Mouse (Mus musculus) liver, postnatal 0 days (tissue): ENCODE results near the gene Podn. TPM values are rescaled to one million over a fixed set of nuclear protein-coding genes. Genes with fewer than 3 reads are reported as not detected.

ENCODE experiments used
- ATAC-seq: fragments of 200-750 bp; cut with Nextera tagmentation; 2 replicates; pipeline ENCODE4 v1.8.0; 2017; ENCODE audit warnings: mild to moderate bottlenecking, moderate library complexity
- DNase-seq: peaks from one replicate; pipeline ENCODE4 v3.0.0-alpha.2; 2016
- H3K27ac ChIP-seq: fragments of 300-500 bp; sonication (generic); 2 replicates; pipeline ENCODE4 v1.5.1; 2014; ENCODE audit warnings: antibody characterized with exemption, moderate library complexity, mild to moderate bottlenecking, low read depth
- H3K27me3 ChIP-seq: fragments of 300-500 bp; sonication (generic); 2 replicates; pipeline ENCODE4 v1.6.1; 2014; ENCODE audit warnings: low read length, control low read depth, mixed read lengths; ENCODE audit not compliant: insufficient read depth
- H3K36me3 ChIP-seq: fragments of 300-500 bp; sonication (generic); replicated peaks from 2 replicates; pipeline ENCODE4 v1.6.1; 2014; ENCODE audit warnings: mild to moderate bottlenecking, control low read depth, low read length, moderate library complexity, mixed read lengths; ENCODE audit not compliant: insufficient read depth
- H3K4me1 ChIP-seq: fragments of 300-500 bp; sonication (generic); 2 replicates; pipeline ENCODE4 v1.6.1; 2014; ENCODE audit warnings: antibody characterized with exemption, mild to moderate bottlenecking, control low read depth; ENCODE audit not compliant: insufficient read depth
- H3K4me2 ChIP-seq: fragments of 300-500 bp; sonication (generic); 2 replicates; pipeline ENCODE4 v1.6.1; 2014; ENCODE audit warnings: low read depth, mild to moderate bottlenecking, low read length, moderate library complexity, mixed read lengths
- H3K4me3 ChIP-seq: fragments of 300-500 bp; sonication (generic); 2 replicates; pipeline ENCODE4 v1.5.1; 2014; ENCODE audit warnings: low read depth, low read length
- H3K9ac ChIP-seq: fragments of 300-500 bp; sonication (generic); replicated peaks from 2 replicates; pipeline ENCODE4 v1.6.1; 2014; ENCODE audit warnings: mild to moderate bottlenecking, moderate library complexity
- H3K9me3 ChIP-seq: fragments of 300-500 bp; sonication (generic); 2 replicates; pipeline ENCODE4 v1.6.1; 2016; ENCODE audit warnings: mild to moderate bottlenecking, control low read depth, low read length, mixed read lengths
- CTCF ChIP-seq: sonication (generic); IDR thresholded peaks from 2 replicates; pipeline ENCODE4 v1.5.1; 2016; ENCODE audit warnings: antibody characterized with exemption, low read depth
- EP300 ChIP-seq: IDR thresholded peaks from 2 replicates; pipeline ENCODE4 v1.6.1; 2016; ENCODE audit warnings: antibody characterized with exemption, low read depth, mild to moderate bottlenecking
- WGBS: fragments of 180-500 bp; shearing (Covaris S2); extraction: QIAGEN DNeasy Blood & Tissue Kit; methylation state at CpG from one replicate; pipeline ENCODE4 v1.1.7; 2014; ENCODE audit not compliant: insufficient replicate concordance; 5-methylcytosine and 5-hydroxymethylcytosine counted together
- polyA plus RNA-seq: library from polyadenylated mRNA; unstranded; fragments of >200 nt; fragmentation: Nextera tagmentation; extraction: Ambion mirVana; gene quantifications from 2 replicates; pipeline ENCODE4 v1.2.1, GENCODE M21; 2015

The Podn gene
- polyA plus RNA-seq, 1 experiment from 2014 or later = 0.43 TPM

- no peaks in the 10 kb centered on the region for H3K9me3 ChIP-seq
- no peak overlapping the region for H3K4me3 ChIP-seq
- no peak for DNase-seq
- peak; percentile 21; the same call in 1 of the 2 replicates for ATAC-seq
- WGBS = 60% methylated on average over 10 of the region's 10 CpGs
- no peak for TF ChIP-seq EP300
- TF ChIP-seq CTCF = no peak
- H3K27me3 ChIP-seq = no peaks in the 10 kb centered on the region
- H3K27ac ChIP-seq = no peak overlapping the region
- peaks cover 68% of the 10 kb centered on the region for H3K36me3 ChIP-seq
- H3K9ac ChIP-seq = no peak overlapping the region
- no peak overlapping the region for H3K4me2 ChIP-seq
- H3K4me1 ChIP-seq = no peaks in the 10 kb centered on the region
Measured at GRCm38 (mm10) chr4:108058166-108058565, 38.1 kb downstream of the Podn start.

GRCm38 (mm10) chr4:108057247-108057646, 39.0 kb downstream of the Podn start:
- H3K4me2 ChIP-seq = no peak overlapping the region
- H3K36me3 ChIP-seq = peaks cover 66% of the 10 kb centered on the region
- 88% methylated on average over 2 of the region's 2 CpGs for WGBS
- TF ChIP-seq CTCF = no peak
- no peak for TF ChIP-seq EP300
- no peak overlapping the region for H3K9ac ChIP-seq
- H3K27ac ChIP-seq = no peak overlapping the region
- no peak overlapping the region for H3K4me3 ChIP-seq
- H3K4me1 ChIP-seq = no peaks in the 10 kb centered on the region
- no peaks in the 10 kb centered on the region for H3K27me3 ChIP-seq
- DNase-seq (no peak), ATAC-seq (no peak)
- H3K9me3 ChIP-seq = no peaks in the 10 kb centered on the region

- DNase-seq (no peak), ATAC-seq (no peak)
- Histone ChIP-seq H3K4me2 (no peak overlapping the region), H3K27ac (no peak overlapping the region), H3K9ac (no peak overlapping the region), H3K4me1 (no peaks in the 10 kb centered on the region), H3K27me3 (no peaks in the 10 kb centered on the region), H3K4me3 (no peak overlapping the region), H3K9me3 (no peaks in the 10 kb centered on the region), H3K36me3 (peaks cover 79% of the 10 kb centered on the region)
- TF ChIP-seq EP300 = no peak
- TF ChIP-seq CTCF = no peak
- 94% methylated on average over 10 of the region's 10 CpGs for WGBS
Measured at GRCm38 (mm10) chr4:108055873-108056272, 40.4 kb downstream of the Podn start.

GRCm38 (mm10) chr4:108052673-108053072, 43.6 kb downstream of the Podn start:
- 74% methylated on average over 8 of the region's 8 CpGs for WGBS

GRCm38 (mm10) chr4:108051687-108052274, 44.5 kb downstream of the Podn start:
- no peak overlapping the region for H3K9ac ChIP-seq
- no peaks in the 10 kb centered on the region for H3K4me1 ChIP-seq
- no peak overlapping the region for H3K27ac ChIP-seq
- no peak for DNase-seq
- peaks cover 87% of the 10 kb centered on the region for H3K36me3 ChIP-seq
- TF ChIP-seq EP300 (no peak), CTCF (no peak)
- peak; percentile 16; the same call in 1 of the 2 replicates for ATAC-seq
- H3K4me2 ChIP-seq = no peak overlapping the region
- no peaks in the 10 kb centered on the region for H3K9me3 ChIP-seq
- 83% methylated on average over 10 of the region's 10 CpGs for WGBS
- H3K27me3 ChIP-seq = no peaks in the 10 kb centered on the region
- H3K4me3 ChIP-seq = no peak overlapping the region

More at GRCm38 (mm10) chr4:108052673-108053072, 43.6 kb downstream of the Podn start:
- ATAC-seq (no peak), DNase-seq (no peak)
- no peak overlapping the region for H3K4me2 ChIP-seq
- no peak overlapping the region for H3K9ac ChIP-seq
- no peak overlapping the region for H3K4me3 ChIP-seq
- no peaks in the 10 kb centered on the region for H3K4me1 ChIP-seq
- H3K36me3 ChIP-seq = peaks cover 81% of the 10 kb centered on the region
- no peak overlapping the region for H3K27ac ChIP-seq
- no peaks in the 10 kb centered on the region for H3K27me3 ChIP-seq
- no peak for TF ChIP-seq CTCF
- no peak for TF ChIP-seq EP300
- no peaks in the 10 kb centered on the region for H3K9me3 ChIP-seq

- no peak for ATAC-seq
- Histone ChIP-seq H3K4me3 (no peak overlapping the region), H3K4me1 (no peaks in the 10 kb centered on the region), H3K27me3 (no peaks in the 10 kb centered on the region), H3K9ac (no peak overlapping the region), H3K9me3 (no peaks in the 10 kb centered on the region), H3K4me2 (no peak overlapping the region), H3K36me3 (peaks cover 70% of the 10 kb centered on the region), H3K27ac (no peak overlapping the region)
- no peak for DNase-seq
- TF ChIP-seq CTCF (no peak), EP300 (no peak)
- WGBS = 85% methylated on average over 8 of the region's 8 CpGs
Measured at GRCm38 (mm10) chr4:108046136-108046535, 50.1 kb downstream of the Podn start.
